Mouse (Mus musculus): ENCODE measurements around the gene Pan3.

GRCm38 (mm10) chr5:147527788-147528187, 97.8 kb downstream of the Pan3 start:
- TF ChIP-seq CTCF (IDR thresholded peaks at IDR 0.05; ENCODE audit: low read depth), result no peak
- no peak for TF ChIP-seq EP300 (IDR thresholded peaks at IDR 0.05; ENCODE audit: low read depth)
